Mouse (Mus musculus) forebrain, embryonic 14.5 days (tissue): ENCODE results near the gene Cdc42bpg. TPM values are rescaled to one million over a fixed set of nuclear protein-coding genes. Genes with fewer than 3 reads are reported as not detected.

Source experiments
- ATAC-seq: fragments of 200-750 bp; cut with Nextera tagmentation; 2 replicates; pipeline ENCODE4 v1.8.0; 2017; ENCODE audit warnings: mild to moderate bottlenecking, moderate library complexity
- DNase-seq: peaks from one replicate; pipeline ENCODE4 v3.0.0-alpha.2; 2015; ENCODE audit warnings: low spot score
- H3K27ac ChIP-seq: fragments of 300-500 bp; sonication (generic); 2 replicates; pipeline ENCODE4 v1.5.1; 2014; ENCODE audit warnings: low read depth, mild to moderate bottlenecking, control low read depth, low read length, moderate library complexity
- H3K27me3 ChIP-seq: fragments of 300-500 bp; sonication (generic); replicated peaks from 2 replicates; pipeline ENCODE4 v1.6.1; 2014; ENCODE audit warnings: low read length, control low read depth, mixed read lengths; ENCODE audit not compliant: control insufficient read depth, insufficient read depth
- H3K36me3 ChIP-seq: fragments of 300-500 bp; sonication (generic); 2 replicates; pipeline ENCODE4 v1.6.1; 2014; ENCODE audit warnings: low read length, control low read depth; ENCODE audit not compliant: control insufficient read depth, insufficient read depth
- H3K4me1 ChIP-seq: fragments of 300-500 bp; sonication (generic); 2 replicates; pipeline ENCODE4 v1.6.1; 2014; ENCODE audit warnings: antibody characterized with exemption, low read length, control low read depth; ENCODE audit not compliant: control insufficient read depth, insufficient read depth
- H3K4me2 ChIP-seq: fragments of 300-500 bp; sonication (generic); 2 replicates; pipeline ENCODE4 v1.6.1; 2014; ENCODE audit warnings: mild to moderate bottlenecking, control low read depth, low read length
- H3K4me3 ChIP-seq: fragments of 300-500 bp; sonication (generic); 2 replicates; pipeline ENCODE4 v1.5.1; 2014; ENCODE audit warnings: low read depth, low read length, control low read depth
- H3K9ac ChIP-seq: fragments of 300-500 bp; sonication (generic); 2 replicates; pipeline ENCODE4 v1.6.1; 2014; ENCODE audit warnings: mild to moderate bottlenecking, low read length, control low read depth, moderate library complexity
- H3K9me3 ChIP-seq: fragments of 300-500 bp; sonication (generic); replicated peaks from 2 replicates; pipeline ENCODE4 v1.6.1; 2016; ENCODE audit warnings: low read length, control low read depth, mixed read lengths; ENCODE audit not compliant: control insufficient read depth
- WGBS: fragments of 180-500 bp; shearing (Covaris S2); extraction: QIAGEN DNeasy Blood & Tissue Kit; methylation state at CpG from one replicate; pipeline ENCODE4 v1.1.7; 2014; 5-methylcytosine and 5-hydroxymethylcytosine counted together
- polyA plus RNA-seq: library from polyadenylated mRNA; unstranded; fragments of >200 nt; fragmentation: Nextera tagmentation; extraction: Ambion mirVana; gene quantifications from 2 replicates; pipeline ENCODE4 v1.2.1, GENCODE M21; 2014

Cdc42bpg gene
- polyA plus RNA-seq, 1 experiment from 2014 or later: 0.61 TPM

GRCm38 (mm10) chr19:6302114-6302513, 4.1 kb upstream of the Cdc42bpg start:
- no peak overlapping the region for H3K4me2 ChIP-seq
- H3K27ac ChIP-seq: no peak overlapping the region
- H3K27me3 ChIP-seq: no peaks in the 10 kb centered on the region
- no peak for DNase-seq
- no peak overlapping the region for H3K4me3 ChIP-seq
- ATAC-seq: no peak
- H3K4me1 ChIP-seq: peaks cover 4% of the 10 kb centered on the region
- no peak overlapping the region for H3K9ac ChIP-seq
- 91% methylated on average over 5 of the region's 5 CpGs for WGBS
- H3K36me3 ChIP-seq: peaks cover 29% of the 10 kb centered on the region
- H3K9me3 ChIP-seq: no peaks in the 10 kb centered on the region

DNA sequence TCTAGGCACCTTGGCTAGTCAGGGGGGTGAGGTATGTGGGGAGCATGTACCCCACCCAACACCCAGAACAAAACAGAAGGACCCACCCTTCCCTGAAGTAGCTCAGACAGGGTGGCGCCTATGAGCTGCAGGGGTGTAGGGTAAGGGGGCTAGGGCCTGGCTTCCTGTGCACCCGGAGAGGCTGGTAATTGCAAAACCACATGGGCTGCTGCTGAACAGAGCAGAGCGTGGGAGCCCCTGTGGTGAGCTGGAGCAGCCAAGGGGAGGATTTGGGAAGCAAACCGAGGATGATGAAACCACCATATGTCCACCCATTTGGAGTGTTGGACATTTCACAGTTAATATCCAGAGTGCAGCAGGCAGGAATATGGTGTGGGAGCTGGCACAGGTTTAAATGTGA, 3.7 kb upstream of the Cdc42bpg start:
- H3K9me3 ChIP-seq: no peaks in the 10 kb centered on the region
- no peak for ATAC-seq
- no peak overlapping the region for H3K4me3 ChIP-seq
- no peak overlapping the region for H3K4me2 ChIP-seq
- H3K36me3 ChIP-seq: peaks cover 25% of the 10 kb centered on the region
- no peak overlapping the region for H3K9ac ChIP-seq
- H3K27ac ChIP-seq: no peak overlapping the region
- no peaks in the 10 kb centered on the region for H3K27me3 ChIP-seq
- H3K4me1 ChIP-seq: peaks cover 4% of the 10 kb centered on the region
- DNase-seq: no peak
- WGBS: 37% methylated on average over 4 of the region's 4 CpGs

- H3K36me3 ChIP-seq: peaks cover 12% of the 10 kb centered on the region
- DNase-seq: no peak
- H3K9ac ChIP-seq: no peak overlapping the region
- H3K4me1 ChIP-seq: peaks cover 4% of the 10 kb centered on the region
- no peaks in the 10 kb centered on the region for H3K9me3 ChIP-seq
- H3K27me3 ChIP-seq: no peaks in the 10 kb centered on the region
- no peak overlapping the region for H3K27ac ChIP-seq
- 82% methylated on average over 6 of the region's 6 CpGs for WGBS
- ATAC-seq: no peak
- H3K4me3 ChIP-seq: no peak overlapping the region
- H3K4me2 ChIP-seq: no peak overlapping the region
Measured at GRCm38 (mm10) chr19:6303831-6304230, 2.4 kb upstream of the Cdc42bpg start.

DNA sequence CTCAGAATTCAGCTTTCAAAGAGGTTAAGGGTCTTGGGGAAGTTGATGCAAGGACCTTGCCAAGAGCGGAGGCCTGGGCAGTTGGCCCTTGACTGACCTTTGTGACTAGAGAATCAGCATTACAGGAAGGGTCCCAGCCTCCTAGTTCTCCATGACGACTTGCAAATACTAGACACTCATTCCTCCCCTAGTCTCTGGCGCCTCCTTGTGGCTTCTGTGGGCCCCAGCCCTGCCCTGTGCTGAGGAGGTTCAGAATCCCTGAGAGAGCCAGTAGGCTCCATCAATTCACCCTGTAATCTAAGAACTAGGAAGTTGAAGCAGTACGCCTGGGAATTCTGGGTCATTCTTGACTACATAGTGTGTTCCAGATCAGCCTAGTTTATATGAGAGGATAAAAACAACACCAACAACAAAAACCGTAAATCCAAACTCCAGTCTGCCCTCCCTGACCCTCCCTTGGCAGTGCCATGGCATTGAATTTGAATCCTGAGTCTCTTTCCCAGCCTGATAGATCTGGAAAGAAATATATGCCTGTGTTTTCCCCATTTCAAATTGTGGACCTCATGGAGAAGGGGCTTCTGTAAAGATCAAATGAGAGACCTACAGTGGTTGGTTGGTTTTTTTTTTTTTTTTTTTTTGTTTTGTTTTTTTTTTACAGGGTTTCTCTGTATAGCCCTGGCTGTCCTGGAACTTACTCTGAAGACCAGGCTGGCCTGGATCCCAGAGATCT, 1.3 kb upstream of the Cdc42bpg start:
- WGBS: 27% methylated on average over 5 of the region's 5 CpGs
- ATAC-seq (peak; percentile 56), DNase-seq (peak; percentile 80)
- Histone ChIP-seq H3K27ac (no peak overlapping the region), H3K9ac (no peak overlapping the region), H3K27me3 (no peaks in the 10 kb centered on the region), H3K4me3 (no peak overlapping the region), H3K36me3 (peaks cover under 1% of the 10 kb centered on the region; the same call in 1 of the 2 replicates), H3K4me1 (peaks cover 4% of the 10 kb centered on the region), H3K4me2 (no peak overlapping the region), H3K9me3 (no peaks in the 10 kb centered on the region)

DNA sequence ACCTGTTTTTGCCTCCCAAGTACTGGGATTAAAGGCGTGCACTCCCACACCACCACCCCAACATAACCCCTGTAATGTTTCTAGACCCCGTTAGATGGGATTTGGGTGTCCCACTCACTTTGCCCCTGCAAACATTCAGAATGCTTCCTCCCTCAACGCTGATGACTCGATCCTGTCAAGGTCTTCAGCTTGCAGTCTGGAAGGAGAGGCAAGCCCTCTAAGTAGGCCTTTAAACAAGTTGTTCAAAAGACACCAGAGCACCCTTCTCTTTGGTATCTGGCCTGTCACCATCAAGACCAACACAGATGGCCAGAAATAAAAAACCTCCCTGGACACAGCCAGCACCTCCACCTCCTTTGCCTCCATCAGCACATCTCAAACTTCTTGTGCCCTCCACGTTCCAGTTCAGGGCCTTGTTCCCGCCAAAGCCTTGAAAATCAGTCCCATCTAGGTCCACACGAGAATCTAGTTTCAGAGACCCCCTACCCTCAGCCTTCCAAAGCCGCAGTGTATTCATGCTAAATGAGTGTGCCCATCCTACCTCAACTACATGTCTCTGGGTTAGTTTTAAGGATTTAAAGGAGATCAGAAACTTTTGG, 640 bp upstream of the Cdc42bpg start:
- Histone ChIP-seq H3K27me3 (no peaks in the 10 kb centered on the region), H3K9me3 (no peaks in the 10 kb centered on the region), H3K27ac (peak overlapping the region; percentile 27; the same call in 1 of the 2 replicates), H3K36me3 (no peaks in the 10 kb centered on the region), H3K4me3 (peak overlapping the region; percentile 49), H3K4me1 (peaks cover 4% of the 10 kb centered on the region), H3K4me2 (peak overlapping the region; percentile 59), H3K9ac (no peak overlapping the region)
- ATAC-seq (no peak), DNase-seq (no peak)
- WGBS: 58% methylated on average over 8 of the region's 8 CpGs

GRCm38 (mm10) chr19:6306586-6306985, 330 bp downstream of the Cdc42bpg start:
- DNase-seq (peak; percentile 71), ATAC-seq (peak; percentile 69)
- peaks cover 4% of the 10 kb centered on the region for H3K4me1 ChIP-seq
- H3K27ac ChIP-seq: no peak overlapping the region
- H3K27me3 ChIP-seq: no peaks in the 10 kb centered on the region
- no peaks in the 10 kb centered on the region for H3K9me3 ChIP-seq
- under 1% methylated on average over 32 of the region's 34 CpGs for WGBS
- H3K36me3 ChIP-seq: no peaks in the 10 kb centered on the region
- peak overlapping the region; percentile 59 for H3K4me2 ChIP-seq
- H3K9ac ChIP-seq: peak overlapping the region; percentile 60
- peak overlapping the region; percentile 49 for H3K4me3 ChIP-seq

- ATAC-seq: no peak
- peaks cover 4% of the 10 kb centered on the region for H3K4me1 ChIP-seq
- no peaks in the 10 kb centered on the region for H3K36me3 ChIP-seq
- no peak overlapping the region for H3K4me2 ChIP-seq
- H3K9ac ChIP-seq: no peak overlapping the region
- no peaks in the 10 kb centered on the region for H3K9me3 ChIP-seq
- 86% methylated on average over 9 of the region's 9 CpGs for WGBS
- H3K4me3 ChIP-seq: no peak overlapping the region
- DNase-seq: no peak
- no peaks in the 10 kb centered on the region for H3K27me3 ChIP-seq
- H3K27ac ChIP-seq: no peak overlapping the region
Measured at GRCm38 (mm10) chr19:6307733-6308531, 1.7 kb downstream of the Cdc42bpg start.

- Histone ChIP-seq H3K4me2 (no peak overlapping the region), H3K36me3 (no peaks in the 10 kb centered on the region), H3K27me3 (no peaks in the 10 kb centered on the region), H3K9ac (no peak overlapping the region), H3K4me1 (peaks cover 4% of the 10 kb centered on the region), H3K4me3 (no peak overlapping the region), H3K9me3 (no peaks in the 10 kb centered on the region), H3K27ac (no peak overlapping the region)
- 92% methylated on average over 5 of the region's 5 CpGs for WGBS
- no peak for ATAC-seq
- DNase-seq: no peak
Measured at GRCm38 (mm10) chr19:6310181-6310580, 3.9 kb downstream of the Cdc42bpg start.
